Mouse (Mus musculus): ENCODE results near the gene Hrnr. TPM values are rescaled to one million over a fixed set of nuclear protein-coding genes. Genes with fewer than 3 reads are reported as not detected.

The Hrnr gene
- polyA plus RNA-seq (2016; fragmentation: Nextera tagmentation; extraction: Ambion mirVana) = not detected in 2 replicates

- H3K36me3 ChIP-seq = no peaks in the 10 kb centered on the region
- DNase-seq (ENCODE audit: low spot score) = no peak
- H3K4me3 ChIP-seq = no peak within 1 kb of the TSS
- 69% methylated on average over 2 of the region's 2 CpGs for WGBS
- H3K4me1 ChIP-seq (replicated peaks) = no peaks in the 10 kb centered on the region
- H3K27me3 ChIP-seq (ENCODE audit: insufficient read depth, poor library complexity, severe bottlenecking) = no peaks in the 10 kb centered on the region
- H3K9me3 ChIP-seq = no peaks in the 10 kb centered on the region
- H3K27ac ChIP-seq = no peak within 1 kb of the TSS
These were observed at the start of gene Hrnr for GRCm38 (mm10) chr3:93319449-93319848. Gene Hrnr (plus strand): TSS chr3:93319749.

DNA sequence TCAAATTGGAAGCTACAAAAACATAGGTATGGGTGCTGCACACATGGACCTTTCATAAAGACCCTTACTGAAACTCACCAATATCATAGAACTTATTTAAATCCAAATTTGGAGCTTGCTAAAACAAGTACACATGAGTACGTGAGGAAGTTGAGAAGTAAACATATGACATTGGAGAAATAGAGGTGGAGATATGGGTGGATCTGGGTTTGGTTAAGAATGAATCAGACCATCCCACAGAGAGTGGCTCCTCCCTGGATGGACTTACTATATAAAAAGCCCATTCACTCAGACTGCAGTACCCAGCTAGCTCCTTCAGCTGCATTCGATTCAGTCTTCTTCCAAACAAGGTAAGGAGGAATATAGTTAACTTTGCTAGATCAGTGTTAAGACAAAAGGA is 46.3 kb upstream of the Hrnr start, which contains the start of gene Flg:
Flg (plus strand) TSS at position 301 of the 400 bp plus-strand sequence.
- no peaks in the 10 kb centered on the region for H3K9me3 ChIP-seq
- no peaks in the 10 kb centered on the region for H3K27me3 ChIP-seq (ENCODE audit: insufficient read depth, poor library complexity, severe bottlenecking)
- 88% methylated on average over 2 of the region's 2 CpGs for WGBS
- H3K36me3 ChIP-seq = no peaks in the 10 kb centered on the region
- no peaks in the 10 kb centered on the region for H3K4me1 ChIP-seq (replicated peaks)
- no peak for DNase-seq (ENCODE audit: low spot score)
- no peak within 1 kb of the TSS for H3K4me3 ChIP-seq
- no peak within 1 kb of the TSS for H3K27ac ChIP-seq

DNA sequence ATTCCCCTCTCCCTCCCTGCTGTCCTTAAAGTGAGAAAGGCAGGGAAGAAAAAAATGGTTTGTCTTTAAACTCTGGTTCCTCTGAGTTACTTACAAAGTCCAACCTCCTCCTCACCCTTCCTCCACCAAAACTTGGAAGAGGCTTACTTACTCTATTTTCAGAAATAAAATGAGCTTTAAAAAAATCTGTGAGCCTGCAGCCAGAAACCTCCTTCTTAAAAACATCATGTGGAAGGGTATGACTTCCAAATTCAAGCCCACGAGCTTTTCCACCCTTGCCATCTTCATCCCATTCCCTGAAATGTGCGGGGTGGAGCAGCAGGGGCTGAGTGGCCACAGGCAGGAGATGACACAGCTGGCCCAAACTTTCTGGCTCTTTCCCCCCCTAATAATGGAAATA is 22.0 kb upstream of the Hrnr start:
- no peak overlapping the region for H3K27ac ChIP-seq
- no peak for DNase-seq (ENCODE audit: low spot score)
- 79% methylated on average over 2 of the region's 2 CpGs for whole genome bisulfite sequencing
- H3K36me3 ChIP-seq = no peaks in the 10 kb centered on the region
- H3K4me3 ChIP-seq = no peak overlapping the region
- no peaks in the 10 kb centered on the region for H3K4me1 ChIP-seq (replicated peaks)
- H3K27me3 ChIP-seq (ENCODE audit: insufficient read depth, poor library complexity, severe bottlenecking) = no peaks in the 10 kb centered on the region
- no peaks in the 10 kb centered on the region for H3K9me3 ChIP-seq

DNA sequence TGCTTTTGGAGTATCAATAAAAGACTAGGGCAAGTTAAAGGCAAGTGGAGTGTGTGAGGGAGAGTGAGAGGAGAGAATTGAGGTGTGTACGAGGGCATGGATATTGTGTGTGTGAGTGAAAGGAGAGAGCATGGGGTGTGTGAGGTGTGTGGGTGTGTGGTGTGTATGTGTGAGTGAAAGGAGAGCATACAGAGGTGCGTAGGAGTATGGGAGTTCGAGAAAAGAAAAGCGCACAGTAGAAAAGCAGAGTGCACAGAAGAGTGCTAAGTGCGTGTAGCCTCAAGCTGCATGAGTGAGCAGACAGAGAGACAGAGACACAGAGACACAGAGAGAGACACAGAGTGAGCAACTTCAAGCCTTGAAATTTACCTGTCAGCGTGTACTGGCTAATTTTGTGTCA is 19.7 kb upstream of the Hrnr start:
- no peak for DNase-seq (ENCODE audit: low spot score)
- Histone ChIP-seq H3K4me3 (no peak overlapping the region), H3K4me1 (replicated peaks) (no peaks in the 10 kb centered on the region), H3K27ac (no peak overlapping the region), H3K9me3 (0 out of 2 replicates have a peak, but pooled peaks cover 6% of the 10 kb centered on the region), H3K27me3 (ENCODE audit: insufficient read depth, poor library complexity, severe bottlenecking) (no peaks in the 10 kb centered on the region), H3K36me3 (no peaks in the 10 kb centered on the region)
- WGBS = 87% methylated on average over 6 of the region's 6 CpGs

- Histone ChIP-seq H3K9me3 (0 out of 2 replicates have a peak, but pooled peaks cover 6% of the 10 kb centered on the region), H3K4me3 (no peak overlapping the region), H3K4me1 (replicated peaks) (no peaks in the 10 kb centered on the region), H3K27me3 (ENCODE audit: insufficient read depth, poor library complexity, severe bottlenecking) (no peaks in the 10 kb centered on the region), H3K36me3 (no peaks in the 10 kb centered on the region), H3K27ac (no peak overlapping the region)
- DNase-seq (ENCODE audit: low spot score) = no peak
- 76% methylated on average over 3 of the region's 3 CpGs for WGBS
These were observed 17.7 kb upstream of the Hrnr start for GRCm38 (mm10) chr3:93301896-93302295.

DNA sequence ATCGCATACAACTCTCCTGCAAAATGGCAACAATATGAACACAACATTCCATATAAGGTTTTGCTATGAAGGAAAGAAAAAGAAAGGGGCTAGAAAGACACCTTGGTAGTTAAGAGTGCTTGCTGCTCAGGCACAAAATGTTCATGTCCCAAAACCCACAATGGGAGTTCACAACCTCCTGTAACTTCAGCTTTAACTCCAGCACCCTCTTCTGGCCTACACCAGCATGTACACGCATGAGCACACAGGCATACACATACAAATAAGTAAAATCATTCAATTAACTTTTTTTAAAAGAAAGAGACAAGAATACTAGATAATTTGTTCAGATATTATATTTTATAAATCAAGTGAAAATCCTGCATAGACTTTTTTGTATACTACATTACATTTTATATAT is 13.4 kb upstream of the Hrnr start:
- H3K4me3 ChIP-seq = no peak overlapping the region
- 87% methylated on average over 2 of the region's 2 CpGs for WGBS
- no peaks in the 10 kb centered on the region for H3K4me1 ChIP-seq (replicated peaks)
- no peaks in the 10 kb centered on the region for H3K36me3 ChIP-seq
- H3K9me3 ChIP-seq = 0 out of 2 replicates have a peak, but pooled peaks cover 6% of the 10 kb centered on the region
- no peak for DNase-seq (ENCODE audit: low spot score)
- H3K27me3 ChIP-seq (ENCODE audit: insufficient read depth, poor library complexity, severe bottlenecking) = no peaks in the 10 kb centered on the region
- no peak overlapping the region for H3K27ac ChIP-seq

DNA sequence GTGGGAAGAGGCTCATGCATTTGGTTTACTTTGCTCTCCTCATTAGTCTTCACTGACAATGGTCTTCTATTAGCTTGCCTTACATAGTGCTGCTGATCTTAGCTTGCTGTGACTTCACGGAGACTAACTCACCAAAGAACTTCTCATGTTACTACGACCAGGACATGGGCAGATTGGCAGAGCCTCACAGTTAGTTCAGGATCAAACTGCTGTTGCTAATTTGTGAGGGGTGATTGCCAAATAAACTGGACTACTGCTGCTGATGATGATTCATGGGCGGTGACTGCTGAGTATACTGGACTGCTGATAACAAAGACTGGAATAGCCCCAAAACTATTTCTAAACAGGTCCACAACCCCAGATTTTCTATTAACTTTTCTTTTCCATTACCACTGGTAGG is 8.2 kb upstream of the Hrnr start:
- WGBS = 73% methylated on average over 3 of the region's 3 CpGs

DNA sequence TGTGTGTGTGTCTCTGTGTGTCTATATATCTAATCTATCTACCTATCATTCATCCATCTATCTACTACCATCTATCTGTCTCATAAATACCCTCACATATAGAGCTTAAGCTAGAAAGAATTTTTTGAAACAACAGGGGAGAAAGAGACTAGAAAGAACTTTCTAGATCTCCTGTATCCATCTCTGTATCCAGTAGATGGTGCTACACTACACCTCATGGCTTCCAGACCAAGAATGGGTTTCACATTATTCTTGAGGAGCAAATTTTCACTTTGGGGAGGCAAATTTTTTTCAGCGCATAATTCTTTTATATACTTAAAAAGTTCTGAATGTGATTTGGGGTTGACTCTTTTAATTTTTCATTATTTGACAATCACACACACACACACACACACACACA is 5.2 kb upstream of the Hrnr start:
- Histone ChIP-seq H3K9me3 (no peaks in the 10 kb centered on the region), H3K36me3 (no peaks in the 10 kb centered on the region), H3K27me3 (ENCODE audit: insufficient read depth, poor library complexity, severe bottlenecking) (no peaks in the 10 kb centered on the region), H3K27ac (no peak overlapping the region), H3K4me1 (replicated peaks) (no peaks in the 10 kb centered on the region), H3K4me3 (no peak overlapping the region)
- 95% methylated on average over 1 of the region's 1 CpGs for WGBS
- no peak for DNase-seq (ENCODE audit: low spot score)

More for the DNA sequence above, 8.2 kb upstream of the Hrnr start:
- H3K36me3 ChIP-seq = no peaks in the 10 kb centered on the region
- H3K9me3 ChIP-seq = no peaks in the 10 kb centered on the region
- H3K27me3 ChIP-seq (ENCODE audit: insufficient read depth, poor library complexity, severe bottlenecking) = no peaks in the 10 kb centered on the region
- H3K4me1 ChIP-seq (replicated peaks) = no peaks in the 10 kb centered on the region
- no peak overlapping the region for H3K4me3 ChIP-seq
- no peak overlapping the region for H3K27ac ChIP-seq
- no peak for DNase-seq (ENCODE audit: low spot score)

DNA sequence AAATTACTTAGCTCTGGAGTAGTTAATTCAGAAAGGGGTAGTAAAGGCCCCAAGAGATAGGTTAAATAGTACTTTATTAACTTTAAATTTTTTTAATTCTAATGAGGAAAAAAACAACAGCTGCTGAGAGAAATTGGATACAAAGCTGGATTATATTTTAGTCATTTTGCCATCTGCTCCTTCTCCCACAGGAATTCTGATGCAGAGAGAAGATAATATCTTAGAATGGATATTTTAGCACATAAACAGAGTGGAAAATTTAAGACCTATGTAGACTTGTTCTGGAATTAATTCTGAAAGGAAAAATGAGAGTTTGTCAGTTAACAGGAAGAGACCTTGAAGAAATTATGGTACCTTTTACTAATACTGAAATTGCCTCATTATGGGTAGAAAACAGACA is 18.2 kb downstream of the Hrnr start:
- no peaks in the 10 kb centered on the region for H3K4me1 ChIP-seq (replicated peaks)
- no peak for DNase-seq (ENCODE audit: low spot score)
- H3K36me3 ChIP-seq = no peaks in the 10 kb centered on the region
- no peak overlapping the region for H3K27ac ChIP-seq
- H3K9me3 ChIP-seq = no peaks in the 10 kb centered on the region
- no peak overlapping the region for H3K4me3 ChIP-seq
- no peaks in the 10 kb centered on the region for H3K27me3 ChIP-seq (ENCODE audit: insufficient read depth, poor library complexity, severe bottlenecking)

DNA sequence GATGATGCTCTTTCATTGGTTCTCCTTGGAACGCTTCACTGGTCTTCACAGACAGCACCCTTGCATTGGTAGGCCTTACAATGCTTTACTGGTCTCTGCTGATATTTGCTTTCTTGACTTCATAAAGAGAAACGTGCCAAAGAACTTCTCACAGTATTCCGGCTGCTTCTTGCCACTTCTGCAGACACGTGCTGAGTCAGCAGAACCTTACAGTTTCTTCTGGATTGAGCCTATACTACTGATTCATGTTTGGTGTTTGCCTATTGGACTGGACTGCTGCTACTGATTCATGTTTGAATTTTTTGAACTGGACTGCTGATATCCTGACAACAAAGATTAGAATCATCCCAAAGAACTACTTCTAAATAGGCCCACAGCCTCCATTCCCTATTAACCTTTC is 20.5 kb downstream of the Hrnr start:
- Histone ChIP-seq H3K27ac (no peak overlapping the region), H3K27me3 (ENCODE audit: insufficient read depth, poor library complexity, severe bottlenecking) (no peaks in the 10 kb centered on the region), H3K36me3 (no peaks in the 10 kb centered on the region), H3K9me3 (no peaks in the 10 kb centered on the region), H3K4me1 (replicated peaks) (no peaks in the 10 kb centered on the region), H3K4me3 (no peak overlapping the region)
- 89% methylated on average over 4 of the region's 4 CpGs for WGBS
- no peak for DNase-seq (ENCODE audit: low spot score)

DNA sequence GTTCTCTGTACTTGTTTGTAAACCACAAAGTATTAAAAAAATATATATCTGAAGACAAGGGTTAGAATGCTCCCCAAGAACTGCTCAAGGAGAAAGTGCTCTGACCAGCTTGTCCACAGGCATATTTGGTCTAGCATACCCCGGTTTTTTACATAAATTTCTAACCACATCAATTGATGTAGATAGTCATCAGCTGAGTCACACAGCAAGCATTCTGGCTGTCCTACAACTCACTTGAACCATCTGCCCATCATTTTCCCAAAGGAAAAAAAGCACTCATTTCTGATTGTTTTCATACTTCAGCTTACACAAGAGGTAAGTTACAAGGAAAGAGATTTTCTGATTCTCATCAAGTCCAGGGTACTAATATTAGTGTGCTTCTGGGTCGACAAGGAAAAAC is 27.3 kb downstream of the Hrnr start:
- Histone ChIP-seq H3K27ac (no peak overlapping the region), H3K9me3 (no peaks in the 10 kb centered on the region), H3K27me3 (ENCODE audit: insufficient read depth, poor library complexity, severe bottlenecking) (no peaks in the 10 kb centered on the region), H3K36me3 (no peaks in the 10 kb centered on the region), H3K4me3 (no peak overlapping the region), H3K4me1 (replicated peaks) (no peaks in the 10 kb centered on the region)
- no peak for DNase-seq (ENCODE audit: low spot score)
- 80% methylated on average over 2 of the region's 2 CpGs for WGBS

GRCm38 (mm10) chr3:93360045-93360444 is 40.5 kb downstream of the Hrnr start:
- Histone ChIP-seq H3K9me3 (no peaks in the 10 kb centered on the region), H3K27me3 (ENCODE audit: insufficient read depth, poor library complexity, severe bottlenecking) (peaks cover 5% of the 10 kb centered on the region; the same call in 1 of the 2 replicates), H3K27ac (no peak overlapping the region), H3K4me1 (replicated peaks) (no peaks in the 10 kb centered on the region; the same call in 1 of the 2 replicates), H3K36me3 (no peaks in the 10 kb centered on the region), H3K4me3 (no peak overlapping the region)
- peak; percentile 65 for DNase-seq (ENCODE audit: low spot score)
- WGBS = 19% methylated on average over 7 of the region's 7 CpGs

GRCm38 (mm10) chr3:93361933-93362574 is 42.5 kb downstream of the Hrnr start:
- no peaks in the 10 kb centered on the region for H3K9me3 ChIP-seq
- DNase-seq (ENCODE audit: low spot score) = no peak
- peaks cover 5% of the 10 kb centered on the region; the same call in 1 of the 2 replicates for H3K27me3 ChIP-seq (ENCODE audit: insufficient read depth, poor library complexity, severe bottlenecking)
- H3K4me1 ChIP-seq (replicated peaks) = no peaks in the 10 kb centered on the region; the same call in 1 of the 2 replicates
- no peaks in the 10 kb centered on the region for H3K36me3 ChIP-seq
- no peak overlapping the region for H3K27ac ChIP-seq
- 0 out of 2 replicates have a peak overlapping the region, but pooled peaks have one; percentile 20 for H3K4me3 ChIP-seq
- WGBS = 11% methylated on average over 10 of the region's 10 CpGs
